Mouse (Mus musculus) liver, embryonic 15.5 days (tissue): ENCODE measurements around the gene Zc2hc1c. TPM values are rescaled to one million over a fixed set of nuclear protein-coding genes. Genes with fewer than 3 reads are reported as not detected.

Source experiments
- ATAC-seq: fragments of 200-750 bp; cut with Nextera tagmentation; 2 replicates; pipeline ENCODE4 v1.8.0; 2017; ENCODE audit warnings: moderate number of reproducible peaks, mild to moderate bottlenecking, moderate library complexity; ENCODE audit not compliant: insufficient read depth
- H3K27ac ChIP-seq: fragments of 300-500 bp; sonication (generic); replicated peaks from 2 replicates; pipeline ENCODE4 v1.5.1; 2015; ENCODE audit warnings: mild to moderate bottlenecking, inconsistent platforms
- H3K27me3 ChIP-seq: fragments of 300-500 bp; sonication (generic); 2 replicates; pipeline ENCODE4 v1.6.1; 2015; ENCODE audit warnings: mild to moderate bottlenecking, inconsistent platforms
- H3K36me3 ChIP-seq: fragments of 300-500 bp; sonication (generic); replicated peaks from 2 replicates; pipeline ENCODE4 v1.6.1; 2015; ENCODE audit warnings: moderate library complexity, mild to moderate bottlenecking, inconsistent platforms
- H3K4me1 ChIP-seq: fragments of 300-500 bp; sonication (generic); replicated peaks from 2 replicates; pipeline ENCODE4 v1.6.1; 2015; ENCODE audit warnings: inconsistent platforms
- H3K4me2 ChIP-seq: fragments of 300-500 bp; sonication (generic); 2 replicates; pipeline ENCODE4 v1.6.1; 2015; ENCODE audit warnings: moderate library complexity, mild to moderate bottlenecking, inconsistent platforms
- H3K4me3 ChIP-seq: fragments of 300-500 bp; sonication (generic); replicated peaks from 2 replicates; pipeline ENCODE4 v1.5.1; 2015; ENCODE audit warnings: mild to moderate bottlenecking, inconsistent platforms
- H3K9ac ChIP-seq: fragments of 300-500 bp; sonication (generic); 2 replicates; pipeline ENCODE4 v1.6.1; 2015; ENCODE audit warnings: moderate library complexity, mild to moderate bottlenecking, inconsistent platforms
- H3K9me3 ChIP-seq: fragments of 300-500 bp; sonication (generic); replicated peaks from 2 replicates; pipeline ENCODE4 v1.6.1; 2016; ENCODE audit warnings: inconsistent platforms
- WGBS: fragments of 180-500 bp; shearing (Covaris S2); methylation state at CpG from one replicate; pipeline ENCODE4 v1.1.7; 2015; ENCODE audit warnings: mixed read lengths; ENCODE audit not compliant: insufficient replicate concordance; 5-methylcytosine and 5-hydroxymethylcytosine counted together
- polyA plus RNA-seq: library from polyadenylated mRNA; unstranded; fragments of >200 nt; fragmentation: Nextera tagmentation; extraction: Ambion mirVana; gene quantifications from 2 replicates; pipeline ENCODE4 v1.2.1, GENCODE M21; 2015

Zc2hc1c gene
- 0.08 and 0.12 TPM in 2 replicates for polyA plus RNA-seq

DNA sequence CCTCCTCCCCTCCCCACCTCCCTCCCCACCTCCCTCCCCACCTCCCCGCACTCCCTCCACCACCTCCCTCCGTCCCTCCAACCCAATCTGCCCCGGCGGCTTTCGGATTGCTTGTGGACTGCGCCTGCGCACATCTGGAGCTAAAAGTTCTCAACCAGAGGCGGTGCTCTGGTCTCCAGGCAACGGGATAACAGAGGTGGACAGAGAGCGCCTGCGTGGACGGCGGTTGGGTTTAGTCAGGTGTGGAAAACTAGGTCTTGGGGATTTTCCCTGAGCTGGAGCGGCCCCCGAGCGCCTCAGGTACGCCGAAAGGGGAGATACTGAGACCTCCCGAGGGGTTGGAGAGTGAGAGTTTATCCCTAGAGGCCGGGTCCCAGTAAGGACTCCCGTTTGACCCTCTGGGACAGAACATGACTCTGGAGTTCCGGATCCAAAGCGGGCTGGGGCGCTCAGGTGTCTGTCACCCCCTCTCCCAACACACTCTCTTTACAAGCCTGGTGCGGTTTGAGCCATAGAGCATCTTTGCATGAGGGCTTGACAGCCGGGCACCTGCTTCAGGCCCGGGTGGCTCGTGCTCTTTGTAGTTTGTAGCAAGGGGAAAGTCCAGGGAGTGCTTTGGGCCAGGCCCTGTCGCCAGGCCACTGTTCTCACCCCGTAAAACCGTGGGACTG lies at the start of gene Zc2hc1c:
Zc2hc1c (plus strand) TSS at position 106 of the 671 bp plus-strand sequence.
- ATAC-seq = peak; percentile 75

DNA sequence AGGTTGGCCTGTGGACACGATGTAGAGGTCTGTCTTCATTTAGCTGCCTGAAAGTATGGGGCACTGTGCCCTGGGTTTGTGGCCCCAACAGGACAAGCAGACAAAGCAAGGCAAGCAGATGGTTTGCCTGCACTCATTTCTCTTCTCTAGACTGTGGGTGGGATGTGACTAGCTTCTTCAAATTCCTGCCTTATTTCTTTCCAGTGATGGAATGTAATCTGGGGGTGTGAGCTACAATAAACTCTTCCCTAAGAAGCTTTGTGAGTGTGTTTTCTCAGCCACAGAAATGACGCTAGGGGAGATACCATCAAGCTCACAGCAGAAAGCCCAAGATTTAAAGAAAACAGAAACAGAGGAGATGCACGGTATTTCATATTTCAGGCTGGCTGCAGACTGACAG lies 36.3 kb upstream of the Zc2hc1c start:
- Histone ChIP-seq H3K27me3 (no peaks in the 10 kb centered on the region), H3K4me3 (no peak overlapping the region), H3K9ac (no peak overlapping the region), H3K27ac (no peak overlapping the region), H3K36me3 (no peaks in the 10 kb centered on the region), H3K4me1 (peaks cover 4% of the 10 kb centered on the region; the same call in 1 of the 2 replicates), H3K4me2 (no peak overlapping the region), H3K9me3 (no peaks in the 10 kb centered on the region)
- no peak for ATAC-seq
- 65% methylated on average over 3 of the region's 3 CpGs for WGBS

More for the DNA sequence above, at the start of gene Zc2hc1c:
- Histone ChIP-seq H3K36me3 (no peaks in the 10 kb centered on the region), H3K27ac (0 out of 2 replicates have a peak within 1 kb of the TSS, but pooled peaks have one; percentile 33), H3K27me3 (peaks cover 30% of the 10 kb centered on the region), H3K9me3 (no peaks in the 10 kb centered on the region), H3K4me1 (peaks cover 12% of the 10 kb centered on the region), H3K9ac (peak within 1 kb of the TSS; percentile 40; the same call in 1 of the 2 replicates), H3K4me2 (peak within 1 kb of the TSS; percentile 79), H3K4me3 (peak within 1 kb of the TSS; percentile 60)
- WGBS = 7% methylated on average over 31 of the region's 31 CpGs

DNA sequence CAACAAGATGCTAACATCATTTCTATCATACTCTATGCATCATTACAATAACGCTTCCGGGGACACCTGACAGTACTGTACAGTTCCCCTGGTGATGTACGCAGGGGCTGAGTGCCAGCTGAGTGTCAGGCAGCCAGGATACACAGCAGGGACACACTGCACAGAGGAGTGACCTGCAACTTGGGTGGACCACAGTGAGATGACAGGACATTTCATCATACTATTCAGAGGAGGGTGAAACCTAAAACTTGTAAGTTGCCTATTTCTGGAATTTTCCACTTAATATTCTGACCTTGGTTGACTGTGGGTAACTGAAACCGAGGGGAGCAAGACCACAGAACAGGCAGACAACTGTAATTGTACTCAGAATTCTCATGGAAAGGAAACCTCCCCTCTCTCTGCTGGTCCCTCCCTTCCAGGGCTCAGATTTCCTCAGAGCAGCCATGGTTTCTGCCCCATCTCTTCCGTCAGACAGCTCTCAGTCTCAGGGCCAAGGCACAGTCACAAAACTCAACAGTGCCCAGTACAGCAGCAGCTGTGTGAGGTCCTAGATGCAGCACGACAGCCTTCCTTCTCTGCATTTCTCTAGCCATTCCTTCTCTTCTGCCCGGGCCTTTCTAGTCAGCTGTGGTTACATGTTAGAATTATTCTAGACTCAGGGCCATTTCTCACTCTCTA lies 32.2 kb upstream of the Zc2hc1c start:
- Histone ChIP-seq H3K27ac (no peak overlapping the region), H3K4me3 (no peak overlapping the region), H3K27me3 (no peaks in the 10 kb centered on the region), H3K36me3 (no peaks in the 10 kb centered on the region), H3K4me2 (no peak overlapping the region), H3K9ac (no peak overlapping the region), H3K9me3 (no peaks in the 10 kb centered on the region), H3K4me1 (peaks cover 7% of the 10 kb centered on the region; the same call in 1 of the 2 replicates)
- ATAC-seq = no peak
- 53% methylated on average over 7 of the region's 7 CpGs for WGBS

DNA sequence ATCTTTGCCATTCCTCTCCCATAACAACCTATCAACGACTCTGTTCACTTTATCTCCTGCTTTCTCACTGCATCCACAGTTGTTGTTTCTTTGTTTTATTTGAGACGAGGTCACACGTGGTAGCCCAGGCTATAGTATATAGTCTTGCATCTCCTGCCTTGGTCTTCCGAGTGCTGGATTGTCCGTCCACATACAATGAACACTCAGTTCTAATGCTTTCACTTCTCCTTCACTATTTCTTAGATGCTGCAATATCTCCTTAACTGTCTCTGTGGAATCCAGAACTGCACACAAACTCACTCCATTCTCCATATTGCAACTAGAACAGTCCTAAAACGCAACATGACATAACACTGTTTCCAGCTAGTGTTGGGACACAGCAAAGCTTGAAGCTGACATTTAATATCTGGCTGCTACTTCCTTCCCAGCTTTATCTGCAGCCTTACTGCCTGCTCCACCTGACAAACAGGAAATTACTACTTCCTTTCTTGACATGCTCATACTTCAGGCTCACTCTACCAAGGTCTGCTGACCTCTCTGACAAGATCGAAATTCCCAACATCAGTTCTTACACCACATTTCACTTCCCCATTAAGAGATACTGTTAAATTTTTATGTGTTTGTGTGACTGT lies 31.3 kb upstream of the Zc2hc1c start:
- no peak overlapping the region for H3K4me2 ChIP-seq
- no peak overlapping the region for H3K4me3 ChIP-seq
- no peak overlapping the region for H3K9ac ChIP-seq
- 16% methylated on average over 7 of the region's 7 CpGs for WGBS
- H3K4me1 ChIP-seq = peaks cover 7% of the 10 kb centered on the region; the same call in 1 of the 2 replicates
- no peaks in the 10 kb centered on the region for H3K36me3 ChIP-seq
- H3K27ac ChIP-seq = peak overlapping the region; percentile 39; the same call in 1 of the 2 replicates
- ATAC-seq = peak; percentile 18; the same call in 1 of the 2 replicates
- H3K27me3 ChIP-seq = no peaks in the 10 kb centered on the region
- H3K9me3 ChIP-seq = no peaks in the 10 kb centered on the region

DNA sequence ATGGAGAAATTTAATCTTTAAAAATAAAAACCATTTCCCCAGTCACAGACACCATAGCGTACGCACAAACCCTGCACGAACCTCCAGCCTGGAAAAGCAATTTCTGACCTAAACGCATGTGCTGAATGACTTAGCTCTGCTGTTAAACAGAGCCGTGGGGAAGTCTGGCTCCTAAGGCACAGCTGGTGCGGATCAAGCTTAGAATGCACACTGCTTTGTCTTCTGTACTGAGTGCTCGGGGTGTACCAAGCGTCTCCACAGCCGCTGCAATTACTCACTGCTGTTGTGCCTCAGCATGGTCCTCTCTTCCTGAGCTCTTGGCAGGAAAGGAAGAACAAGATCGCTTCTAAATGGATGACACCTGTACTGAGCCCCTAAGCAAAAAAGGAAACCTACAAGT lies 25.9 kb upstream of the Zc2hc1c start:
- no peak overlapping the region for H3K4me3 ChIP-seq
- H3K9me3 ChIP-seq = no peaks in the 10 kb centered on the region
- no peak overlapping the region for H3K27ac ChIP-seq
- no peaks in the 10 kb centered on the region for H3K4me1 ChIP-seq
- 72% methylated on average over 10 of the region's 10 CpGs for WGBS
- ATAC-seq = no peak
- no peak overlapping the region for H3K9ac ChIP-seq
- H3K36me3 ChIP-seq = no peaks in the 10 kb centered on the region
- H3K4me2 ChIP-seq = no peak overlapping the region
- no peaks in the 10 kb centered on the region for H3K27me3 ChIP-seq

DNA sequence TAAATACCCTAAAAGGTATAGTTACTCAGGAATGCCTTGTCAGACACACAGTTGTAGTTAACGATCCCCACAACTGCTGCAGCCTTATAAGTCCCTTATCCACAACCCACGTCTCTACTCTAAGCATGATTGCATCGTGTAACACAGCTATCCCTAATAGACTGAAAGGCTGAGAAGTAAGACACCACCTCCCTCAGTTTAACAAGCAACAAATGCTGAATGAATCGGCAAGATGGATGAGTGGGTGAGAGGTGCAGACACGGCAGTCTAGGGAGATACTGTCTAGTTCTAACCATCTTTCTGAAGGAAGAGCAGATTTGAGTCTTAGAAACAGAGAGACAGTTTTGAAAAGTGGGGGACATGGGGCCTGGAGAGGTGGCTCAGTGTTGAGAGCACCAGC lies 25.2 kb upstream of the Zc2hc1c start:
- no peak for ATAC-seq
- no peak overlapping the region for H3K4me3 ChIP-seq
- no peak overlapping the region for H3K4me2 ChIP-seq
- WGBS = 52% methylated on average over 5 of the region's 5 CpGs
- H3K27me3 ChIP-seq = no peaks in the 10 kb centered on the region
- no peak overlapping the region for H3K27ac ChIP-seq
- H3K9me3 ChIP-seq = no peaks in the 10 kb centered on the region
- H3K9ac ChIP-seq = no peak overlapping the region
- H3K4me1 ChIP-seq = no peaks in the 10 kb centered on the region
- H3K36me3 ChIP-seq = no peaks in the 10 kb centered on the region

DNA sequence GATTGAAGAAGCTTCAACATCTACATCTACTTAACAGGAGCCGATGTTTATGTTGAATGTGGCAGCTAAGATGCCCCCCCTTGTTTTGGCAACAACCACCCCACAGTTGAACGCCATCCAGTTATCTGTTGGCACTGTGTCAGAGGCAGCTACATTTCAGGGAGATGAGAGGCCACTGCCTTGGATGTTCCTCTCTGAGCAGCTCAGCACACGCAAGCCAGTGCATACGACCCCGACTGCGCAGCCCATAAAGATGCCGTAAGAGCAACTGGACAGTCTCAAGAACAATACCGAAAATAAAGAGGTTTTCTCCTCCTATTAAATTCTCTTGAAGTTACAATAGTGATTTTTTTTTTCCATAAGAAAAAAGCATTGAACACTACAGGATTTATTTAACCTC lies 23.9 kb upstream of the Zc2hc1c start:
- no peaks in the 10 kb centered on the region for H3K4me1 ChIP-seq
- no peak for ATAC-seq
- H3K4me2 ChIP-seq = no peak overlapping the region
- WGBS = 85% methylated on average over 8 of the region's 8 CpGs
- no peak overlapping the region for H3K9ac ChIP-seq
- H3K27me3 ChIP-seq = no peaks in the 10 kb centered on the region
- H3K4me3 ChIP-seq = no peak overlapping the region
- no peaks in the 10 kb centered on the region for H3K36me3 ChIP-seq
- no peaks in the 10 kb centered on the region for H3K9me3 ChIP-seq
- H3K27ac ChIP-seq = no peak overlapping the region

DNA sequence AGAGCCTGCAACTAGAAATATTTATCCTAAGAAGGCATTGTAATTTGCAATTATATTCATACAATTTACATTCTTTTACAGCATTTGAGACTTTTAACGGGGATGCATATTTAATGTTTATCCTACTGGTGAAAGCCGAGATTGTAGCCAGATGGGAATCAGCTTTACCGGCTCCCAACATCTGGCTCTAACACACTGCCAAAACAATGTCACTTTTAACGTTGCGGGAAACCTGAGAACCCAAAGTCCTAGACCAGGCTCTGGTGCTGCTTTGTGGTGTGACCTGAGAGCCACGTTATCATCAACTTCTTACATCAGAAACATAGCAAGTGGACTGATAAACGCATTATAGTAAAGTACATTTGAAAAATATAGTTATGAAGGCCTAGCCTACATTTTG lies 23.5 kb upstream of the Zc2hc1c start:
- no peak overlapping the region for H3K4me2 ChIP-seq
- no peaks in the 10 kb centered on the region for H3K9me3 ChIP-seq
- no peak for ATAC-seq
- H3K27ac ChIP-seq = no peak overlapping the region
- WGBS = 70% methylated on average over 7 of the region's 7 CpGs
- no peak overlapping the region for H3K9ac ChIP-seq
- H3K36me3 ChIP-seq = no peaks in the 10 kb centered on the region
- no peak overlapping the region for H3K4me3 ChIP-seq
- no peaks in the 10 kb centered on the region for H3K27me3 ChIP-seq
- H3K4me1 ChIP-seq = peaks cover 1% of the 10 kb centered on the region; the same call in 1 of the 2 replicates

DNA sequence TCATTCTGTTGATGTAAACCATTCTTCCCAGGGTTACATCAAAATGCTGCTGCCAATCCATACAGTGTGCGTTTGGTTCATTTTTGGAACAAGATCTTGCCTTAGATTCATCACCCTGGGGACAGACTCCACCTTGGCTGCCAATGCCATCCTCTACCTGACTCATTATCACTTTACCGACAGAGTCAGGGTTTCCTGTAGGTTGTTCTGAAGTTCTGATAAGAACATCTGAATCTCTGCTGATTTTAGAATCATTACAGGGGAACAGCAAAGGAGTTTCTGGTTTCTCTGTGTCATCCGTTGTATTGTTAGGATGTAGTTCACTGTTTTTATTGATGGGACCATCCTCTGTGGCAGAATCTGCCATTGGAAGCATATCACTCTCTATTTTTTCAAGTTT lies 22.1 kb upstream of the Zc2hc1c start:
- no peak overlapping the region for H3K4me3 ChIP-seq
- WGBS = 62% methylated on average over 3 of the region's 3 CpGs
- no peak overlapping the region for H3K9ac ChIP-seq

DNA sequence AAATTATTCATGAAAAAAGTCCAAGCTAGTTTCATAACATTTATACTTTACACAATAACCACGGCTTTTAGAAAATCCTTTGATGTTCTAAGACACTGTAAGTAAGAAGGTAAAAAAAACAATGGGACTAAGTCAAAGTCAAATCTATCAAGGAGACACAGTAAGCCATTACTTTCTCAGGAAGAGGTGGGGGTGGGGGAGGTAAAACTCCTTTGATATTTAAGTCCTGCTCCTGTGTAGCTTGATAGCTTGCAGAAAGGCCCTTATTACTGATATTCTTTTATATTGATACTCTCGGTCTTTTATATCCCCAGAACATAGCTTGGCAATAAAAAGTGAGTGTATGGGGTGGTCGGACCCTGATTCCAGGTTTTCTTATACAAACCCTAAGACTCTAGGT lies 18.6 kb upstream of the Zc2hc1c start:
- Histone ChIP-seq H3K4me1 (peaks cover 28% of the 10 kb centered on the region), H3K4me2 (peak overlapping the region; percentile 78), H3K36me3 (peaks cover 4% of the 10 kb centered on the region), H3K9ac (peak overlapping the region; percentile 63; the same call in 1 of the 2 replicates), H3K27me3 (no peaks in the 10 kb centered on the region), H3K9me3 (no peaks in the 10 kb centered on the region), H3K4me3 (peak overlapping the region; percentile 71), H3K27ac (peak overlapping the region; percentile 65; the same call in 1 of the 2 replicates)
- 48% methylated on average over 3 of the region's 3 CpGs for WGBS
- ATAC-seq = no peak

More for the DNA sequence above, 22.1 kb upstream of the Zc2hc1c start:
- no peaks in the 10 kb centered on the region for H3K9me3 ChIP-seq
- H3K4me2 ChIP-seq = no peak overlapping the region
- no peaks in the 10 kb centered on the region for H3K36me3 ChIP-seq
- no peaks in the 10 kb centered on the region for H3K27me3 ChIP-seq
- H3K4me1 ChIP-seq = peaks cover 14% of the 10 kb centered on the region
- no peak for ATAC-seq
- H3K27ac ChIP-seq = no peak overlapping the region

DNA sequence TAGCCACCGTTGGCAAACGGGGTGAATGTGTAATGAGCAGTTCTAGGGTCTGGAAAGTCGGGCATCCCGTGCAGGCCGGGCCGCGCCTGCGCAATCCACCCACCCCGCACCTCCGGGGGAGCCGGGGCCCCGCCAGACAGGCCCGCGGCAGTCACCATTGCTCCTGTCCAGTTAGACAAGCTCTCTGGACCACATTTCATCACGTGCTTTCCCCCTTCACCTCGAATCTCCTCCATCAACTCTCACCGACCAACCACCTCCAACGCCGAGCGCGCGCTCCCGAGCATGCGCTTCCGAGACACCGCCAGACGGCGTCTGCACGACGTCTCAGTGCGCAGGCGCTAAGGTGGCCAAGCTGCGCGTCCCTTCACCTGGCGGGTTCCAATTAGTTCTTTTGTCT lies 18.1 kb upstream of the Zc2hc1c start, which contains the start of gene Mlh3:
Mlh3 (minus strand) TSS at position 281 of the 400 bp plus-strand sequence.
- peaks cover 28% of the 10 kb centered on the region for H3K4me1 ChIP-seq

More for the DNA sequence above, 18.1 kb upstream of the Zc2hc1c start, which contains the start of gene Mlh3:
- Histone ChIP-seq H3K9ac (peak within 1 kb of the TSS; percentile 63), H3K4me2 (peak within 1 kb of the TSS; percentile 78), H3K27ac (peak within 1 kb of the TSS; percentile 65), H3K36me3 (peaks cover 9% of the 10 kb centered on the region), H3K4me3 (peak within 1 kb of the TSS; percentile 71), H3K9me3 (no peaks in the 10 kb centered on the region), H3K27me3 (no peaks in the 10 kb centered on the region)
- ATAC-seq = peak; percentile 89
- WGBS = under 1% methylated on average over 35 of the region's 35 CpGs
